Mouse (Mus musculus) colon, adult 2 months (tissue): ENCODE results near the gene Vmn1r158. TPM values are rescaled to one million over a fixed set of nuclear protein-coding genes. Genes with fewer than 3 reads are reported as not detected.

Source experiments
- polyA plus RNA-seq: library from polyadenylated mRNA; depleted of rRNA; stranded (reverse); fragments of >200 nt; gene quantifications from 2 replicates; pipeline ENCODE4 v1.2.3, GENCODE M21; 2012; rRNA removed

The Vmn1r158 gene
- not detected in 2 replicates for polyA plus RNA-seq

GRCm38 (mm10) chr7:22790682-22791081 is at the start of gene Vmn1r158:
Gene Vmn1r158 (minus strand): TSS chr7:22790782.

GRCm38 (mm10) chr7:22761397-22761796 is 29.2 kb downstream of the Vmn1r158 start, which contains the start of gene Vmn1r157:
Gene Vmn1r157 (plus strand): TSS chr7:22761697.

Other genes with a start within 250 kb of the Vmn1r158 start
- gene Gm4201, start 225.4 kb downstream of the Vmn1r158 start, polyA plus RNA-seq = not detected in 2 replicates
- gene Gm4565, start 202.7 kb downstream of the Vmn1r158 start, polyA plus RNA-seq = not detected in 2 replicates
- not detected in 2 replicates for gene Vmn1r155, start 132.8 kb downstream of the Vmn1r158 start, polyA plus RNA-seq
- gene Gm8693, start 98.5 kb downstream of the Vmn1r158 start, polyA plus RNA-seq = not detected in 2 replicates
- gene Gm4567, start 71.1 kb downstream of the Vmn1r158 start, polyA plus RNA-seq = not detected in 2 replicates
- not detected in 2 replicates for gene Vmn1r157, start 29.1 kb downstream of the Vmn1r158 start, polyA plus RNA-seq
- gene Vmn1r159, start 52.8 kb upstream of the Vmn1r158 start, polyA plus RNA-seq = not detected in 2 replicates
- gene Vmn1r160, start 80.4 kb upstream of the Vmn1r158 start, polyA plus RNA-seq = not detected in 2 replicates
- gene Gm4214, start 193.9 kb upstream of the Vmn1r158 start, polyA plus RNA-seq = not detected in 2 replicates
- not detected in 2 replicates for gene Gm4216, start 229.1 kb upstream of the Vmn1r158 start, polyA plus RNA-seq